Mouse (Mus musculus) midbrain, embryonic 12.5 days (tissue): Measurements from ENCODE around the gene C1qbp. TPM values are rescaled to one million over a fixed set of nuclear protein-coding genes. Genes with fewer than 3 reads are reported as not detected.

Source experiments
- ATAC-seq: fragments of 200-750 bp; cut with Nextera tagmentation; 2 replicates; pipeline ENCODE4 v1.8.0; 2017; ENCODE audit warnings: low read depth, moderate TSS enrichment, moderate library complexity; ENCODE audit not compliant: low FRiP score
- H3K27ac ChIP-seq: fragments of 300-500 bp; sonication (generic); replicated peaks from 2 replicates; pipeline ENCODE4 v1.5.1; 2016; ENCODE audit warnings: mild to moderate bottlenecking
- H3K27me3 ChIP-seq: fragments of 300-500 bp; sonication (generic); 2 replicates; pipeline ENCODE4 v1.6.1; 2016; ENCODE audit warnings: mild to moderate bottlenecking
- H3K36me3 ChIP-seq: fragments of 300-500 bp; sonication (generic); 2 replicates; pipeline ENCODE4 v1.6.1; 2016
- H3K4me1 ChIP-seq: fragments of 300-500 bp; sonication (generic); 2 replicates; pipeline ENCODE4 v1.6.1; 2016
- H3K4me2 ChIP-seq: fragments of 300-500 bp; sonication (generic); replicated peaks from 2 replicates; pipeline ENCODE4 v1.6.1; 2016; ENCODE audit warnings: mild to moderate bottlenecking, moderate library complexity
- H3K4me3 ChIP-seq: fragments of 300-500 bp; sonication (generic); 2 replicates; pipeline ENCODE4 v1.5.1; 2016; ENCODE audit warnings: mild to moderate bottlenecking
- H3K9ac ChIP-seq: fragments of 300-500 bp; sonication (generic); replicated peaks from 2 replicates; pipeline ENCODE4 v1.6.1; 2016; ENCODE audit warnings: mild to moderate bottlenecking, moderate library complexity
- H3K9me3 ChIP-seq: fragments of 300-500 bp; sonication (generic); 2 replicates; pipeline ENCODE4 v1.6.1; 2016; ENCODE audit warnings: mild to moderate bottlenecking
- WGBS: fragments of 180-500 bp; shearing (Covaris S2); methylation state at CpG from one replicate; pipeline ENCODE4 v1.1.7; 2016; 5-methylcytosine and 5-hydroxymethylcytosine counted together
- polyA plus RNA-seq: library from polyadenylated mRNA; unstranded; fragments of >200 nt; fragmentation: Nextera tagmentation; extraction: Ambion mirVana; gene quantifications from 2 replicates; pipeline ENCODE4 v1.2.1, GENCODE M21; 2016

C1qbp gene
- polyA plus RNA-seq, 1 experiment from 2014 or later = 224 TPM

DNA sequence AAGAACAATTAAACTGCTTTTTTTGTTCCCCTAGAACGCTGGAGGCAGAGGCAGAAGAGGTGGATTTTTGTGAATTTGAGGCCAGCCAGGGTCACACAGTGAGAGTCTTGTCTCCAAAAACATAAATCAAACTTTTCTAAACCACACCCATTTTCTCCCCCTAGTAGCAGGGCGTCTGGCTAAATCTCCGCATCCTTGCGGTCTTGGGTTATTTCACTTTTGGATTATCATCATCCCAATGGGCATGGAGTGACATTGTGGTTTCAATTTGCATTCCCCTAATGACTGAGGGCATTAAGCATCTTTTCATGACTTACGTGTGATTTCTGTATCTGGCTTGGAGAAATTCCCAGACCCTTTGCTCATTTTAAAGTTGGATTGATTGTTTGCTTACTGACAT lies 51.4 kb downstream of the C1qbp start:
- Histone ChIP-seq H3K36me3 (peaks cover 57% of the 10 kb centered on the region), H3K4me2 (no peak overlapping the region), H3K4me3 (no peak overlapping the region), H3K9ac (no peak overlapping the region), H3K27ac (no peak overlapping the region), H3K4me1 (no peaks in the 10 kb centered on the region), H3K9me3 (no peaks in the 10 kb centered on the region), H3K27me3 (no peaks in the 10 kb centered on the region)
- no peak for ATAC-seq
- 86% methylated on average over 5 of the region's 5 CpGs for WGBS

Other genes starting within 250 kb of the C1qbp start
- 10.6 and 11.7 TPM in 2 replicates for gene Zfp3, start 218.8 kb downstream of the C1qbp start, polyA plus RNA-seq
- gene Scimp, start 170.4 kb downstream of the C1qbp start, polyA plus RNA-seq = not detected in 2 replicates
- gene Rabep1, start 138.2 kb downstream of the C1qbp start, polyA plus RNA-seq = 49.6 and 58.4 TPM in 2 replicates
- gene Nup88, start 13.1 kb downstream of the C1qbp start, polyA plus RNA-seq = 148 and 151 TPM in 2 replicates
- gene Rpain, start 12.8 kb downstream of the C1qbp start, polyA plus RNA-seq = 68.2 and 75.6 TPM in 2 replicates
- 19.3 and 20.0 TPM in 2 replicates for gene Dhx33, start 21.4 kb upstream of the C1qbp start, polyA plus RNA-seq
- gene Mis12, start 36.6 kb upstream of the C1qbp start, polyA plus RNA-seq = 52.7 and 57.1 TPM in 2 replicates
- 44.6 and 47.1 TPM in 2 replicates for gene Derl2, start 36.8 kb upstream of the C1qbp start, polyA plus RNA-seq
- gene 6330403K07Rik, start 50.5 kb upstream of the C1qbp start, polyA plus RNA-seq = 406 and 410 TPM in 2 replicates
- gene Nlrp1a, start 161.7 kb upstream of the C1qbp start, polyA plus RNA-seq = 0.04 and 0.12 TPM in 2 replicates
- not detected in 2 replicates for gene Nlrp1b, start 247.7 kb upstream of the C1qbp start, polyA plus RNA-seq